Mouse (Mus musculus) neural tube, embryonic 11.5 days (tissue): ENCODE results near the gene Slc46a2. TPM values are rescaled to one million over a fixed set of nuclear protein-coding genes. Genes with fewer than 3 reads are reported as not detected.

Experiments
- ATAC-seq: fragments of 200-750 bp; cut with Nextera tagmentation; 2 replicates; pipeline ENCODE4 v1.8.0; 2017; ENCODE audit warnings: moderate number of reproducible peaks, mild to moderate bottlenecking, moderate TSS enrichment, moderate library complexity; ENCODE audit not compliant: insufficient read depth, low FRiP score, low TSS enrichment
- DNase-seq: peaks from one replicate; pipeline ENCODE4 v3.0.0-alpha.2; 2015; ENCODE audit warnings: low spot score
- H3K27ac ChIP-seq: fragments of 300-500 bp; sonication (generic); 2 replicates; pipeline ENCODE4 v1.5.1; 2014; ENCODE audit warnings: low read depth, mild to moderate bottlenecking, low read length
- H3K27me3 ChIP-seq: fragments of 300-500 bp; sonication (generic); 2 replicates; pipeline ENCODE4 v1.6.1; 2014; ENCODE audit warnings: mild to moderate bottlenecking, low read length, mixed read lengths; ENCODE audit not compliant: control insufficient read depth, insufficient read depth
- H3K36me3 ChIP-seq: fragments of 300-500 bp; sonication (generic); 2 replicates; pipeline ENCODE4 v1.6.1; 2014; ENCODE audit warnings: mild to moderate bottlenecking, low read length, moderate library complexity, mixed read lengths; ENCODE audit not compliant: control insufficient read depth, insufficient read depth
- H3K4me1 ChIP-seq: fragments of 300-500 bp; sonication (generic); 2 replicates; pipeline ENCODE4 v1.6.1; 2014; ENCODE audit warnings: low read length, mixed read lengths; ENCODE audit not compliant: control insufficient read depth, insufficient read depth
- H3K4me2 ChIP-seq: fragments of 300-500 bp; sonication (generic); 2 replicates; pipeline ENCODE4 v1.6.1; 2014; ENCODE audit warnings: low read depth, mild to moderate bottlenecking, moderate library complexity
- H3K4me3 ChIP-seq: fragments of 300-500 bp; sonication (generic); 2 replicates; pipeline ENCODE4 v1.5.1; 2014; ENCODE audit warnings: low read depth, low read length
- H3K9ac ChIP-seq: fragments of 300-500 bp; sonication (generic); 2 replicates; pipeline ENCODE4 v1.6.1; 2014; ENCODE audit warnings: mild to moderate bottlenecking, low read length
- H3K9me3 ChIP-seq: fragments of 300-500 bp; sonication (generic); 2 replicates; pipeline ENCODE4 v1.6.1; 2016; ENCODE audit warnings: low read length; ENCODE audit not compliant: control insufficient read depth
- WGBS: fragments of 180-500 bp; shearing (Covaris S2); extraction: QIAGEN DNeasy Blood & Tissue Kit; methylation state at CpG from one replicate; pipeline ENCODE4 v1.1.7; 2014; 5-methylcytosine and 5-hydroxymethylcytosine counted together
- polyA plus RNA-seq: library from polyadenylated mRNA; unstranded; fragments of >200 nt; fragmentation: Nextera tagmentation; extraction: Ambion mirVana; gene quantifications from 2 replicates; pipeline ENCODE4 v1.2.1, GENCODE M21; 2014

Gene Slc46a2
- polyA plus RNA-seq, 1 experiment from 2014 or later, result not detected

- WGBS, result 95% methylated on average over 3 of the region's 3 CpGs
- Histone ChIP-seq H3K27ac (no peak overlapping the region), H3K27me3 (no peaks in the 10 kb centered on the region), H3K9ac (no peak overlapping the region), H3K36me3 (peaks cover 3% of the 10 kb centered on the region; the same call in 1 of the 2 replicates), H3K9me3 (no peaks in the 10 kb centered on the region), H3K4me1 (no peaks in the 10 kb centered on the region), H3K4me2 (no peak overlapping the region), H3K4me3 (no peak overlapping the region)
- ATAC-seq (no peak), DNase-seq (no peak)
These were observed 19.8 kb downstream of the Slc46a2 start for GRCm38 (mm10) chr4:59894977-59895575.

- Histone ChIP-seq H3K9ac (no peak overlapping the region), H3K4me1 (no peaks in the 10 kb centered on the region), H3K27ac (no peak overlapping the region), H3K4me2 (no peak overlapping the region), H3K27me3 (no peaks in the 10 kb centered on the region), H3K4me3 (no peak overlapping the region), H3K36me3 (peaks cover 3% of the 10 kb centered on the region; the same call in 1 of the 2 replicates), H3K9me3 (no peaks in the 10 kb centered on the region)
- 88% methylated on average over 8 of the region's 8 CpGs for WGBS
- DNase-seq, result no peak
- ATAC-seq, result no peak
These were observed 20.4 kb downstream of the Slc46a2 start for GRCm38 (mm10) chr4:59894415-59894814.

- Histone ChIP-seq H3K4me2 (no peak overlapping the region), H3K27ac (no peak overlapping the region), H3K4me1 (no peaks in the 10 kb centered on the region), H3K36me3 (peaks cover 3% of the 10 kb centered on the region; the same call in 1 of the 2 replicates), H3K9me3 (no peaks in the 10 kb centered on the region), H3K9ac (no peak overlapping the region), H3K4me3 (no peak overlapping the region), H3K27me3 (no peaks in the 10 kb centered on the region)
- ATAC-seq (no peak), DNase-seq (no peak)
- WGBS, result 89% methylated on average over 5 of the region's 5 CpGs
These were observed 22.1 kb downstream of the Slc46a2 start for GRCm38 (mm10) chr4:59892731-59893130.

- peaks cover 3% of the 10 kb centered on the region; the same call in 1 of the 2 replicates for H3K36me3 ChIP-seq
- no peaks in the 10 kb centered on the region for H3K4me1 ChIP-seq
- no peaks in the 10 kb centered on the region for H3K9me3 ChIP-seq
- 91% methylated on average over 10 of the region's 10 CpGs for WGBS
- ATAC-seq (no peak), DNase-seq (no peak)
- H3K27ac ChIP-seq, result no peak overlapping the region
- no peak overlapping the region for H3K9ac ChIP-seq
- no peak overlapping the region for H3K4me3 ChIP-seq
- no peak overlapping the region for H3K4me2 ChIP-seq
- no peaks in the 10 kb centered on the region for H3K27me3 ChIP-seq
These were observed 23.0 kb downstream of the Slc46a2 start for GRCm38 (mm10) chr4:59891723-59892416.

- ATAC-seq, result no peak
- no peak overlapping the region for H3K27ac ChIP-seq
- H3K4me3 ChIP-seq, result no peak overlapping the region
- peaks cover 3% of the 10 kb centered on the region; the same call in 1 of the 2 replicates for H3K36me3 ChIP-seq
- no peak overlapping the region for H3K4me2 ChIP-seq
- no peaks in the 10 kb centered on the region for H3K9me3 ChIP-seq
- H3K9ac ChIP-seq, result no peak overlapping the region
- H3K27me3 ChIP-seq, result no peaks in the 10 kb centered on the region
- 86% methylated on average over 6 of the region's 6 CpGs for WGBS
- no peaks in the 10 kb centered on the region for H3K4me1 ChIP-seq
- no peak for DNase-seq
These were observed 24.7 kb downstream of the Slc46a2 start for GRCm38 (mm10) chr4:59890086-59890600.

GRCm38 (mm10) chr4:59888014-59888413 lies 26.8 kb downstream of the Slc46a2 start:
- H3K27me3 ChIP-seq, result no peaks in the 10 kb centered on the region
- H3K27ac ChIP-seq, result no peak overlapping the region
- H3K4me2 ChIP-seq, result no peak overlapping the region
- no peak overlapping the region for H3K9ac ChIP-seq
- H3K4me1 ChIP-seq, result no peaks in the 10 kb centered on the region
- H3K9me3 ChIP-seq, result no peaks in the 10 kb centered on the region
- no peak overlapping the region for H3K4me3 ChIP-seq
- DNase-seq (no peak), ATAC-seq (no peak)
- no peaks in the 10 kb centered on the region for H3K36me3 ChIP-seq
- WGBS, result 85% methylated on average over 5 of the region's 5 CpGs

- no peak for ATAC-seq
- Histone ChIP-seq H3K4me2 (no peak overlapping the region), H3K36me3 (0 out of 2 replicates have a peak, but pooled peaks cover 2% of the 10 kb centered on the region), H3K9ac (no peak overlapping the region), H3K4me3 (no peak overlapping the region), H3K9me3 (no peaks in the 10 kb centered on the region), H3K4me1 (no peaks in the 10 kb centered on the region), H3K27ac (no peak overlapping the region), H3K27me3 (no peaks in the 10 kb centered on the region)
- 90% methylated on average over 5 of the region's 5 CpGs for WGBS
- DNase-seq, result no peak
These were observed 27.8 kb downstream of the Slc46a2 start for GRCm38 (mm10) chr4:59887011-59887410.

GRCm38 (mm10) chr4:59886281-59886680 lies 28.6 kb downstream of the Slc46a2 start:
- H3K9ac ChIP-seq, result no peak overlapping the region
- no peak for ATAC-seq
- H3K9me3 ChIP-seq, result no peaks in the 10 kb centered on the region
- H3K27me3 ChIP-seq, result no peaks in the 10 kb centered on the region
- no peak overlapping the region for H3K4me3 ChIP-seq
- H3K4me2 ChIP-seq, result no peak overlapping the region
- 0 out of 2 replicates have a peak, but pooled peaks cover 2% of the 10 kb centered on the region for H3K36me3 ChIP-seq
- no peak for DNase-seq
- H3K27ac ChIP-seq, result no peak overlapping the region
- H3K4me1 ChIP-seq, result no peaks in the 10 kb centered on the region
- WGBS, result 94% methylated on average over 6 of the region's 6 CpGs
